Mouse (Mus musculus) spleen, adult 2 months (tissue): Measurements from ENCODE around the gene Oasl2.

ENCODE experiments used
- CTCF ChIP-seq: fragments of 200-500 bp; IDR thresholded peaks from 2 replicates; pipeline ENCODE4 v1.5.1; 2011; ENCODE audit warnings: mild to moderate bottlenecking, inconsistent platforms; ENCODE audit not compliant: insufficient read depth, insufficient read length, insufficient replicate concordance; ENCODE audit errors: extremely low read depth
- POLR2A ChIP-seq: fragments of 200-500 bp; IDR thresholded peaks from 2 replicates; pipeline ENCODE4 v1.6.1; 2011; ENCODE audit warnings: low read depth, low read length, inconsistent platforms

DNA sequence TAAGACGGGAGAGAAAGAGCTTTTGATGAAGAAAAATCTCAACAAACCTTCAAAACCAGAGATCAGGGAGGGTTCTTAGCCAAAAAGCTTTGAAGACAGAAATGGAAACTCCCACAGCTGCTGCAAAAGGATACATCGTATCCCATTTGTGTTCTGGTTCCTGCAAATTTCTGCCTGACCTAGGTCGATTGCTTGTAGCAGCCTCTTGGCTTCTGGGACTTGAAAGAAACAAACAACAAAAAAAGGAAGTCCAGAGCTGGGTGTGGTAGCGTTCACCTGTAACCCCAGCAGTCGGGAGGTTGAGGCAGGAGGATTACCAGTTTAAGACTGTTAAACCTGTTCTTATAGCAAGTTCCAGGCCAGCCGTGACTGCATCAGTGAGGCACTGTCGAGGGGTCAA lies 2.1 kb downstream of the Oasl2 start:
- no peak for TF ChIP-seq POLR2A
- no peak for TF ChIP-seq CTCF
